Mouse (Mus musculus) spleen, adult 2 months (tissue): ENCODE measurements around the gene Prdm8.

ENCODE experiments used
- CTCF ChIP-seq: fragments of 200-500 bp; IDR thresholded peaks from 2 replicates; pipeline ENCODE4 v1.5.1; 2011; ENCODE audit warnings: mild to moderate bottlenecking, inconsistent platforms; ENCODE audit not compliant: insufficient read depth, insufficient read length, insufficient replicate concordance; ENCODE audit errors: extremely low read depth
- POLR2A ChIP-seq: fragments of 200-500 bp; IDR thresholded peaks from 2 replicates; pipeline ENCODE4 v1.6.1; 2011; ENCODE audit warnings: low read depth, low read length, inconsistent platforms

- TF ChIP-seq CTCF, result no peak
- no peak for TF ChIP-seq POLR2A
These were observed 36.0 kb downstream of the Prdm8 start for GRCm38 (mm10) chr5:98202996-98203395.
